Mouse (Mus musculus): ENCODE measurements at regions not wholly inside any gene's neighbourhood (a gene's known extent, or its start where the extent isn't known, plus 50 kb on each side); places are given as distances from the start of the nearest gene placed in this dataset.

GRCm38 (mm10) chr5:83091483-83091882, 263.5 kb downstream of the Tecrl start:
- H3K27me3 ChIP-seq (ENCODE audit: insufficient read depth, low read length) = no peaks in the 10 kb centered on the region
- ATAC-seq (ENCODE audit: extremely low read depth, insufficient number of reproducible peaks, low FRiP score, poor library complexity, severe bottlenecking) (no peak), DNase-seq (ENCODE audit: low spot score) (no peak)
- no peaks in the 10 kb centered on the region for H3K4me1 ChIP-seq (ENCODE audit: insufficient read depth, low read depth, low read length)
- no peaks in the 10 kb centered on the region for H3K36me3 ChIP-seq (replicated peaks)
- H3K4me3 ChIP-seq (ENCODE audit: low read depth, low read length) = no peak overlapping the region
- no peaks in the 10 kb centered on the region for H3K9me3 ChIP-seq (replicated peaks)
- TF ChIP-seq GATA1 (IDR thresholded peaks at IDR 0.05; ENCODE audit: borderline replicate concordance, low read length) (no peak), TAL1 (conservative IDR thresholded peaks at IDR 0.05; ENCODE audit: low read depth, low read length) (no peak), GATA2 (IDR thresholded peaks at IDR 0.05; ENCODE audit: borderline replicate concordance, low read depth, low read length) (no peak), POLR2AphosphoS5 (IDR thresholded peaks at IDR 0.05; ENCODE audit: insufficient replicate concordance, low read depth, low read length) (no peak), CTCF (IDR thresholded peaks at IDR 0.05; ENCODE audit: low read depth, low read length) (no peak)

- TF ChIP-seq CTCF (IDR thresholded peaks at IDR 0.05; ENCODE audit: low read depth, low read length) (no peak), TAL1 (conservative IDR thresholded peaks at IDR 0.05; ENCODE audit: low read depth, low read length) (no peak), GATA1 (IDR thresholded peaks at IDR 0.05; ENCODE audit: borderline replicate concordance, low read length) (no peak), GATA2 (IDR thresholded peaks at IDR 0.05; ENCODE audit: borderline replicate concordance, low read depth, low read length) (no peak), POLR2AphosphoS5 (IDR thresholded peaks at IDR 0.05; ENCODE audit: insufficient replicate concordance, low read depth, low read length) (no peak)
- H3K4me1 ChIP-seq (ENCODE audit: insufficient read depth, low read depth, low read length) = no peaks in the 10 kb centered on the region
- no peaks in the 10 kb centered on the region for H3K27me3 ChIP-seq (ENCODE audit: insufficient read depth, low read length)
- ATAC-seq (ENCODE audit: extremely low read depth, insufficient number of reproducible peaks, low FRiP score, poor library complexity, severe bottlenecking) = no peak
- no peak for DNase-seq (ENCODE audit: low spot score)
- H3K4me3 ChIP-seq (ENCODE audit: low read depth, low read length) = no peak overlapping the region
- no peaks in the 10 kb centered on the region for H3K9me3 ChIP-seq (replicated peaks)
- H3K36me3 ChIP-seq (replicated peaks) = no peaks in the 10 kb centered on the region
Observed at GRCm38 (mm10) chr5:83054819-83055218, 300.2 kb downstream of the Tecrl start.

- ATAC-seq (ENCODE audit: extremely low read depth, insufficient number of reproducible peaks, low FRiP score, poor library complexity, severe bottlenecking) (no peak), DNase-seq (ENCODE audit: low spot score) (no peak)
- Histone ChIP-seq H3K36me3 (replicated peaks) (no peaks in the 10 kb centered on the region), H3K4me3 (ENCODE audit: low read depth, low read length) (no peak overlapping the region), H3K4me1 (ENCODE audit: insufficient read depth, low read depth, low read length) (no peaks in the 10 kb centered on the region), H3K9me3 (replicated peaks) (0 out of 2 replicates have a peak, but pooled peaks cover 2% of the 10 kb centered on the region), H3K27me3 (ENCODE audit: insufficient read depth, low read length) (no peaks in the 10 kb centered on the region)
- TF ChIP-seq TAL1 (conservative IDR thresholded peaks at IDR 0.05; ENCODE audit: low read depth, low read length) = no peak
- TF ChIP-seq POLR2AphosphoS5 (IDR thresholded peaks at IDR 0.05; ENCODE audit: insufficient replicate concordance, low read depth, low read length) = no peak
- TF ChIP-seq GATA2 (IDR thresholded peaks at IDR 0.05; ENCODE audit: borderline replicate concordance, low read depth, low read length) = no peak
- no peak for TF ChIP-seq CTCF (IDR thresholded peaks at IDR 0.05; ENCODE audit: low read depth, low read length)
- no peak for TF ChIP-seq GATA1 (IDR thresholded peaks at IDR 0.05; ENCODE audit: borderline replicate concordance, low read length)
Observed at GRCm38 (mm10) chr5:83047214-83047613, 307.8 kb downstream of the Tecrl start.

- no peaks in the 10 kb centered on the region for H3K27me3 ChIP-seq (ENCODE audit: insufficient read depth, low read length)
- no peaks in the 10 kb centered on the region for H3K4me1 ChIP-seq (ENCODE audit: insufficient read depth, low read depth, low read length)
- no peaks in the 10 kb centered on the region for H3K36me3 ChIP-seq (replicated peaks)
- peaks cover 4% of the 10 kb centered on the region; the same call in 1 of the 2 replicates for H3K9me3 ChIP-seq (replicated peaks)
- no peak for ATAC-seq (ENCODE audit: extremely low read depth, insufficient number of reproducible peaks, low FRiP score, poor library complexity, severe bottlenecking)
- TF ChIP-seq GATA1 (IDR thresholded peaks at IDR 0.05; ENCODE audit: borderline replicate concordance, low read length) (no peak), CTCF (IDR thresholded peaks at IDR 0.05; ENCODE audit: low read depth, low read length) (no peak), POLR2AphosphoS5 (IDR thresholded peaks at IDR 0.05; ENCODE audit: insufficient replicate concordance, low read depth, low read length) (no peak), GATA2 (IDR thresholded peaks at IDR 0.05; ENCODE audit: borderline replicate concordance, low read depth, low read length) (no peak), TAL1 (conservative IDR thresholded peaks at IDR 0.05; ENCODE audit: low read depth, low read length) (no peak)
- no peak for DNase-seq (ENCODE audit: low spot score)
- H3K4me3 ChIP-seq (ENCODE audit: low read depth, low read length) = no peak overlapping the region
Observed at GRCm38 (mm10) chr5:83029703-83030102, 325.3 kb downstream of the Tecrl start.

GRCm38 (mm10) chr5:83006038-83006437, 349.0 kb downstream of the Tecrl start:
- no peaks in the 10 kb centered on the region for H3K4me1 ChIP-seq (ENCODE audit: insufficient read depth, low read depth, low read length)
- TF ChIP-seq CTCF (IDR thresholded peaks at IDR 0.05; ENCODE audit: low read depth, low read length) (no peak), POLR2AphosphoS5 (IDR thresholded peaks at IDR 0.05; ENCODE audit: insufficient replicate concordance, low read depth, low read length) (no peak), GATA2 (IDR thresholded peaks at IDR 0.05; ENCODE audit: borderline replicate concordance, low read depth, low read length) (no peak), TAL1 (conservative IDR thresholded peaks at IDR 0.05; ENCODE audit: low read depth, low read length) (no peak), GATA1 (IDR thresholded peaks at IDR 0.05; ENCODE audit: borderline replicate concordance, low read length) (no peak)
- no peaks in the 10 kb centered on the region for H3K9me3 ChIP-seq (replicated peaks)
- H3K27me3 ChIP-seq (ENCODE audit: insufficient read depth, low read length) = no peaks in the 10 kb centered on the region
- H3K36me3 ChIP-seq (replicated peaks) = no peaks in the 10 kb centered on the region
- ATAC-seq (ENCODE audit: extremely low read depth, insufficient number of reproducible peaks, low FRiP score, poor library complexity, severe bottlenecking) (no peak), DNase-seq (ENCODE audit: low spot score) (no peak)
- H3K4me3 ChIP-seq (ENCODE audit: low read depth, low read length) = no peak overlapping the region

GRCm38 (mm10) chr5:82989056-82989455, 365.9 kb downstream of the Tecrl start:
- no peak overlapping the region for H3K4me3 ChIP-seq (ENCODE audit: low read depth, low read length)
- TF ChIP-seq GATA1 (IDR thresholded peaks at IDR 0.05; ENCODE audit: borderline replicate concordance, low read length) = no peak
- TF ChIP-seq GATA2 (IDR thresholded peaks at IDR 0.05; ENCODE audit: borderline replicate concordance, low read depth, low read length) = no peak
- no peak for TF ChIP-seq TAL1 (conservative IDR thresholded peaks at IDR 0.05; ENCODE audit: low read depth, low read length)
- TF ChIP-seq POLR2AphosphoS5 (IDR thresholded peaks at IDR 0.05; ENCODE audit: insufficient replicate concordance, low read depth, low read length) = no peak
- TF ChIP-seq CTCF (IDR thresholded peaks at IDR 0.05; ENCODE audit: low read depth, low read length) = no peak
- no peaks in the 10 kb centered on the region for H3K36me3 ChIP-seq (replicated peaks)
- H3K9me3 ChIP-seq (replicated peaks) = no peaks in the 10 kb centered on the region
- H3K27me3 ChIP-seq (ENCODE audit: insufficient read depth, low read length) = no peaks in the 10 kb centered on the region
- no peak for ATAC-seq (ENCODE audit: extremely low read depth, insufficient number of reproducible peaks, low FRiP score, poor library complexity, severe bottlenecking)
- H3K4me1 ChIP-seq (ENCODE audit: insufficient read depth, low read depth, low read length) = no peaks in the 10 kb centered on the region
- no peak for DNase-seq (ENCODE audit: low spot score)

All from G1E (cell line).